Mouse (Mus musculus) neural tube, embryonic 11.5 days (tissue): ENCODE results near the gene Dnmt3c. TPM values are rescaled to one million over a fixed set of nuclear protein-coding genes. Genes with fewer than 3 reads are reported as not detected.
A peak's percentile ranks its signal among the peaks of the same experiment; 100 is the strongest.
"Not testable (repeated sequence)": the region's sequence is repeated elsewhere in the genome, so short reads cannot be mapped to it uniquely, and the experiment has no call there.

Experiments
- ATAC-seq: fragments of 200-750 bp; cut with Nextera tagmentation; 2 replicates; pipeline ENCODE4 v1.8.0; 2017; ENCODE audit warnings: moderate number of reproducible peaks, mild to moderate bottlenecking, moderate TSS enrichment, moderate library complexity; ENCODE audit not compliant: insufficient read depth, low FRiP score, low TSS enrichment
- DNase-seq: peaks from one replicate; pipeline ENCODE4 v3.0.0-alpha.2; 2015; ENCODE audit warnings: low spot score
- H3K27ac ChIP-seq: fragments of 300-500 bp; sonication (generic); 2 replicates; pipeline ENCODE4 v1.5.1; 2014; ENCODE audit warnings: low read depth, mild to moderate bottlenecking, low read length
- H3K27me3 ChIP-seq: fragments of 300-500 bp; sonication (generic); 2 replicates; pipeline ENCODE4 v1.6.1; 2014; ENCODE audit warnings: mild to moderate bottlenecking, low read length, mixed read lengths; ENCODE audit not compliant: control insufficient read depth, insufficient read depth
- H3K36me3 ChIP-seq: fragments of 300-500 bp; sonication (generic); 2 replicates; pipeline ENCODE4 v1.6.1; 2014; ENCODE audit warnings: mild to moderate bottlenecking, low read length, moderate library complexity, mixed read lengths; ENCODE audit not compliant: control insufficient read depth, insufficient read depth
- H3K4me1 ChIP-seq: fragments of 300-500 bp; sonication (generic); 2 replicates; pipeline ENCODE4 v1.6.1; 2014; ENCODE audit warnings: low read length, mixed read lengths; ENCODE audit not compliant: control insufficient read depth, insufficient read depth
- H3K4me2 ChIP-seq: fragments of 300-500 bp; sonication (generic); 2 replicates; pipeline ENCODE4 v1.6.1; 2014; ENCODE audit warnings: low read depth, mild to moderate bottlenecking, moderate library complexity
- H3K4me3 ChIP-seq: fragments of 300-500 bp; sonication (generic); 2 replicates; pipeline ENCODE4 v1.5.1; 2014; ENCODE audit warnings: low read depth, low read length
- H3K9ac ChIP-seq: fragments of 300-500 bp; sonication (generic); 2 replicates; pipeline ENCODE4 v1.6.1; 2014; ENCODE audit warnings: mild to moderate bottlenecking, low read length
- H3K9me3 ChIP-seq: fragments of 300-500 bp; sonication (generic); 2 replicates; pipeline ENCODE4 v1.6.1; 2016; ENCODE audit warnings: low read length; ENCODE audit not compliant: control insufficient read depth
- WGBS: fragments of 180-500 bp; shearing (Covaris S2); extraction: QIAGEN DNeasy Blood & Tissue Kit; methylation state at CpG from one replicate; pipeline ENCODE4 v1.1.7; 2014; 5-methylcytosine and 5-hydroxymethylcytosine counted together
- polyA plus RNA-seq: library from polyadenylated mRNA; unstranded; fragments of >200 nt; fragmentation: Nextera tagmentation; extraction: Ambion mirVana; gene quantifications from 2 replicates; pipeline ENCODE4 v1.2.1, GENCODE M21; 2014

Gene Dnmt3c
- polyA plus RNA-seq, 1 experiment from 2014 or later = not detected

GRCm38 (mm10) chr2:153668754-153669376, 27.6 kb upstream of the Dnmt3c start:
- no peak overlapping the region for H3K4me3 ChIP-seq
- 76% methylated on average over 7 of the region's 7 CpGs for WGBS
- H3K4me2 ChIP-seq = no peak overlapping the region
- H3K4me1 ChIP-seq = no peaks in the 10 kb centered on the region
- H3K36me3 ChIP-seq = peaks cover 2% of the 10 kb centered on the region; the same call in 1 of the 2 replicates
- H3K9me3 ChIP-seq = no peaks in the 10 kb centered on the region
- DNase-seq = peak; percentile 19
- H3K27ac ChIP-seq = no peak overlapping the region
- no peak for ATAC-seq
- no peak overlapping the region for H3K9ac ChIP-seq
- no peaks in the 10 kb centered on the region for H3K27me3 ChIP-seq

GRCm38 (mm10) chr2:153670111-153670510, 26.3 kb upstream of the Dnmt3c start:
- Histone ChIP-seq H3K9me3 (no peaks in the 10 kb centered on the region), H3K36me3 (peaks cover 2% of the 10 kb centered on the region; the same call in 1 of the 2 replicates), H3K4me1 (no peaks in the 10 kb centered on the region), H3K4me3 (no peak overlapping the region), H3K4me2 (no peak overlapping the region), H3K27me3 (no peaks in the 10 kb centered on the region), H3K27ac (no peak overlapping the region), H3K9ac (no peak overlapping the region)
- ATAC-seq (no peak), DNase-seq (no peak)
- WGBS = 81% methylated on average over 5 of the region's 5 CpGs

- WGBS = 90% methylated on average over 2 of the region's 2 CpGs
- Histone ChIP-seq H3K36me3 (no peaks in the 10 kb centered on the region), H3K4me1 (no peaks in the 10 kb centered on the region), H3K27me3 (no peaks in the 10 kb centered on the region), H3K4me3 (no peak overlapping the region), H3K27ac (no peak overlapping the region), H3K9ac (no peak overlapping the region), H3K4me2 (no peak overlapping the region), H3K9me3 (no peaks in the 10 kb centered on the region)
- ATAC-seq = no peak
- DNase-seq = no peak
These were observed 23.8 kb upstream of the Dnmt3c start for GRCm38 (mm10) chr2:153672619-153673018.

- not testable (repeated sequence) for DNase-seq, H3K4me3 ChIP-seq, H3K36me3 ChIP-seq, H3K4me1 ChIP-seq, ATAC-seq, H3K9ac ChIP-seq, H3K4me2 ChIP-seq, H3K27me3 ChIP-seq, H3K27ac ChIP-seq, H3K9me3 ChIP-seq
- WGBS = 100% methylated on average over 1 of the region's 1 CpGs
These were observed 21.1 kb upstream of the Dnmt3c start for GRCm38 (mm10) chr2:153675364-153675763.

- no peak overlapping the region for H3K4me3 ChIP-seq
- no peak overlapping the region for H3K27ac ChIP-seq
- WGBS = 90% methylated on average over 6 of the region's 6 CpGs
- no peak overlapping the region for H3K9ac ChIP-seq
- H3K9me3 ChIP-seq = no peaks in the 10 kb centered on the region
- H3K27me3 ChIP-seq = no peaks in the 10 kb centered on the region
- ATAC-seq = no peak
- no peaks in the 10 kb centered on the region for H3K36me3 ChIP-seq
- no peak overlapping the region for H3K4me2 ChIP-seq
- DNase-seq = no peak
- no peaks in the 10 kb centered on the region for H3K4me1 ChIP-seq
These were observed 19.5 kb upstream of the Dnmt3c start for GRCm38 (mm10) chr2:153676944-153677343.

- Histone ChIP-seq H3K9ac (no peak overlapping the region), H3K4me3 (no peak overlapping the region), H3K4me1 (no peaks in the 10 kb centered on the region), H3K27ac (no peak overlapping the region), H3K4me2 (no peak overlapping the region), H3K36me3 (no peaks in the 10 kb centered on the region), H3K9me3 (no peaks in the 10 kb centered on the region), H3K27me3 (no peaks in the 10 kb centered on the region)
- WGBS = 92% methylated on average over 7 of the region's 7 CpGs
- ATAC-seq = no peak
- DNase-seq = no peak
These were observed 18.9 kb upstream of the Dnmt3c start for GRCm38 (mm10) chr2:153677550-153677949.

- H3K9me3 ChIP-seq = no peaks in the 10 kb centered on the region
- H3K36me3 ChIP-seq = no peaks in the 10 kb centered on the region
- H3K4me2 ChIP-seq = no peak overlapping the region
- no peaks in the 10 kb centered on the region for H3K27me3 ChIP-seq
- no peak overlapping the region for H3K27ac ChIP-seq
- DNase-seq (no peak), ATAC-seq (no peak)
- H3K4me1 ChIP-seq = no peaks in the 10 kb centered on the region
- H3K9ac ChIP-seq = no peak overlapping the region
- no peak overlapping the region for H3K4me3 ChIP-seq
- 89% methylated on average over 1 of the region's 1 CpGs for WGBS
These were observed 16.5 kb upstream of the Dnmt3c start for GRCm38 (mm10) chr2:153679959-153680358.

GRCm38 (mm10) chr2:153693413-153693812, 3.0 kb upstream of the Dnmt3c start:
- H3K4me2 ChIP-seq, H3K36me3 ChIP-seq, H3K9me3 ChIP-seq, H3K4me3 ChIP-seq, H3K27me3 ChIP-seq, DNase-seq, H3K4me1 ChIP-seq, H3K9ac ChIP-seq, ATAC-seq, H3K27ac ChIP-seq: not testable (repeated sequence)
- WGBS = 81% methylated on average over 6 of the region's 7 CpGs

- Histone ChIP-seq H3K36me3 (no peaks in the 10 kb centered on the region), H3K27ac (no peak overlapping the region), H3K4me2 (no peak overlapping the region), H3K4me1 (no peaks in the 10 kb centered on the region), H3K4me3 (no peak overlapping the region), H3K9me3 (no peaks in the 10 kb centered on the region), H3K27me3 (no peaks in the 10 kb centered on the region), H3K9ac (no peak overlapping the region)
- no peak for ATAC-seq
- no peak for DNase-seq
- 61% methylated on average over 19 of the region's 19 CpGs for WGBS
These were observed 1.9 kb upstream of the Dnmt3c start for GRCm38 (mm10) chr2:153694462-153695085.
